Mouse (Mus musculus) E14TG2a.4 (cell line): ENCODE measurements around the gene Sugct.

Experiments used
- CTCF ChIP-seq: conservative IDR thresholded peaks from 2 replicates; pipeline ENCODE4 v1.5.1; 2014; ENCODE audit warnings: low read length
- POU5F1 ChIP-seq: IDR thresholded peaks from 2 replicates; pipeline ENCODE4 v1.6.1; 2014; ENCODE audit warnings: low read length, borderline replicate concordance

- TF ChIP-seq CTCF (no peak), POU5F1 (no peak)
These were observed 613.7 kb downstream of the Sugct start for GRCm38 (mm10) chr13:17081618-17082017.
